Mouse (Mus musculus): Measurements from ENCODE around the gene Nrp2. TPM values are rescaled to one million over a fixed set of nuclear protein-coding genes. Genes with fewer than 3 reads are reported as not detected.
A peak's percentile ranks its signal among the peaks of the same experiment; 100 is the strongest.

The Nrp2 gene
- polyA plus RNA-seq, 1 experiment from 2014 or later, result 50.0 TPM

DNA sequence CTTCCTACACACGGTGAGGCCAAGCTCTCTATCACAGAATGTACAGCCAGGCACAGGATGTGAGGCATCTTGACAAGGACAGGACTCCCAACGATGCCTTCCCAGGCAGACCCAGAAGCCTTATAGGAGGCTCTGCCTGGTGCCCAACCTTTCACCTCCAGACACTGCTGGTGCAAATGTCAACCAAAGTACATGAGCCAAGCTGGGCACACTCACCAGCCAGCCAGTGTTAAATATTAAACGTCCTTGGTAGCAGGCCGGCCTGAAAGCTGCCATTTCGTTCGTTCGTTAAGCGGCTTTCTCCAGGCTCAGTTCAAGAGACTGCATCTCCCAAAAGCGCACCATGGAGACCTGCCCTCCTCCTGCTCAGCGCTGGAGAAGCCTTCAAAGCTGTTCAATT is 124.2 kb downstream of the Nrp2 start:
- WGBS, result 78% methylated on average over 10 of the region's 10 CpGs
- Histone ChIP-seq H3K4me1 (peaks cover 16% of the 10 kb centered on the region), H3K27ac (replicated peaks) (no peak overlapping the region), H3K4me3 (replicated peaks) (no peak overlapping the region), H3K9me3 (replicated peaks) (no peaks in the 10 kb centered on the region), H3K4me2 (replicated peaks) (no peak overlapping the region), H3K27me3 (no peaks in the 10 kb centered on the region), H3K36me3 (no peaks in the 10 kb centered on the region), H3K9ac (no peak overlapping the region)
- no peak for ATAC-seq (ENCODE audit: insufficient number of reproducible peaks, low FRiP score, low TSS enrichment, low read depth)

GRCm38 (mm10) chr1:62828156-62828555 is 125.1 kb downstream of the Nrp2 start:
- WGBS, result 57% methylated on average over 4 of the region's 4 CpGs
- H3K4me1 ChIP-seq, result peaks cover 13% of the 10 kb centered on the region
- no peak overlapping the region for H3K27ac ChIP-seq (replicated peaks)
- H3K9me3 ChIP-seq (replicated peaks), result no peaks in the 10 kb centered on the region
- no peak overlapping the region for H3K4me3 ChIP-seq (replicated peaks)
- no peak for ATAC-seq (ENCODE audit: insufficient number of reproducible peaks, low FRiP score, low TSS enrichment, low read depth)
- H3K27me3 ChIP-seq, result no peaks in the 10 kb centered on the region
- no peaks in the 10 kb centered on the region for H3K36me3 ChIP-seq
- no peak overlapping the region for H3K4me2 ChIP-seq (replicated peaks)
- H3K9ac ChIP-seq, result no peak overlapping the region

DNA sequence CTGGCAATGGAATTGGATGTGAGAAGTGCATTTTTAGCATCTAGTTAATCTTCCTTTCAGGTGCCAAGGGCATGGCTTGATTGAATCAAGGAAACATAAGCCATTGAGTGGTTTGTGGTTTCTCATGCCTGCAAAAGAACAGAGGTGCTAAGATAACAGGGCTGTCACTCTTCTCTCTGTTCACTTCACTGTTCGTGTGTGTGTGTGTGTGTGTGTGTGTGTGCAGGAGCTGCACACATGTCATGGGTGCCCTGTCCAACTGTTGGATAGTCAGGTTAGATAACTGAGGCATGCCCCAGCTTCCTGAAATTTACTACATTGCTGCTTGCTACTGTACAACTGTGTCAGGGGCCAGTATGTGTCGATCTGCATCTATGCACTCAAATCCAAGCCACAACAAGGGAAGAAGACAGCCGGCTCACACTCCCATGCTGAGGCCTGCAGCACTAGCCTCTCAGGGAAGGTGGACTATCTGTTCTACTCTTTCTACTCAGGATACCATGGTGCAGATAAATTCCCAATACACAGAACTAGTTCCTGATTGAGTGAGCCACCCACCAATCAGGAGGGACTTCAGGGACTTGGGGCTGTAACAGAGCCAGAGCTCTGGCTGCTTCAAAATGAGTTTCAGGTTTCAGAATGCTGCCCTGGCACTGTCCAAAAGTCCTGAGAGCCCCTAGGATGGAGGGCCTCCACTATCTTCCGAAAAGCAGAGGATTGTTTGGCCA is 126.8 kb downstream of the Nrp2 start:
- Histone ChIP-seq H3K4me1 (peaks cover 13% of the 10 kb centered on the region), H3K27ac (replicated peaks) (no peak overlapping the region), H3K4me2 (replicated peaks) (no peak overlapping the region), H3K36me3 (no peaks in the 10 kb centered on the region), H3K4me3 (replicated peaks) (no peak overlapping the region), H3K9me3 (replicated peaks) (no peaks in the 10 kb centered on the region), H3K27me3 (no peaks in the 10 kb centered on the region), H3K9ac (no peak overlapping the region)
- 45% methylated on average over 4 of the region's 4 CpGs for WGBS
- peak; percentile 29; the same call in 1 of the 2 replicates for ATAC-seq (ENCODE audit: insufficient number of reproducible peaks, low FRiP score, low TSS enrichment, low read depth)

DNA sequence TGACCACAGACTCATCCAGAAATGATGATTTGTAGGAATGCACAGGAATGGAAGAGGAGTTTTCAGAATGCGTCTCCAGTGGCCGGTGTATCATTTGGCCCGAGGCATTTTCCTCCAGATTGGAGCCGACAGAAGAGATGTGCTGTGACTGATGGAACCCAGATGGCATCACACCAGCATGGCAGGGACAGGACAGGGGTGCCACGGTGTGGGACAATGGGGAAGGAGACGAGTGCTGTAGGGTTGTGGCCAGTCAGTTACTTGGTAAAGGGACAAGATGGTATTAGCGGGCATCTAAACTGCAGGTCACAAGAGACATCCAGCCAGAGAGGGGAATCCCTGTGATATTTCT is 127.3 kb downstream of the Nrp2 start:
- H3K27ac ChIP-seq (replicated peaks), result no peak overlapping the region
- H3K9me3 ChIP-seq (replicated peaks), result no peaks in the 10 kb centered on the region
- no peak overlapping the region for H3K9ac ChIP-seq
- no peak for ATAC-seq (ENCODE audit: insufficient number of reproducible peaks, low FRiP score, low TSS enrichment, low read depth)
- no peaks in the 10 kb centered on the region for H3K36me3 ChIP-seq
- H3K27me3 ChIP-seq, result no peaks in the 10 kb centered on the region
- no peak overlapping the region for H3K4me2 ChIP-seq (replicated peaks)
- H3K4me1 ChIP-seq, result peaks cover 13% of the 10 kb centered on the region
- WGBS, result 29% methylated on average over 7 of the region's 7 CpGs
- no peak overlapping the region for H3K4me3 ChIP-seq (replicated peaks)

GRCm38 (mm10) chr1:62831725-62832455 is 128.8 kb downstream of the Nrp2 start:
- no peak overlapping the region for H3K4me2 ChIP-seq (replicated peaks)
- no peak overlapping the region for H3K4me3 ChIP-seq (replicated peaks)
- peaks cover 13% of the 10 kb centered on the region for H3K4me1 ChIP-seq
- H3K27ac ChIP-seq (replicated peaks), result no peak overlapping the region
- no peaks in the 10 kb centered on the region for H3K9me3 ChIP-seq (replicated peaks)
- no peak overlapping the region for H3K9ac ChIP-seq
- no peaks in the 10 kb centered on the region for H3K36me3 ChIP-seq
- ATAC-seq (ENCODE audit: insufficient number of reproducible peaks, low FRiP score, low TSS enrichment, low read depth), result no peak
- WGBS, result 64% methylated on average over 6 of the region's 6 CpGs
- no peaks in the 10 kb centered on the region for H3K27me3 ChIP-seq

DNA sequence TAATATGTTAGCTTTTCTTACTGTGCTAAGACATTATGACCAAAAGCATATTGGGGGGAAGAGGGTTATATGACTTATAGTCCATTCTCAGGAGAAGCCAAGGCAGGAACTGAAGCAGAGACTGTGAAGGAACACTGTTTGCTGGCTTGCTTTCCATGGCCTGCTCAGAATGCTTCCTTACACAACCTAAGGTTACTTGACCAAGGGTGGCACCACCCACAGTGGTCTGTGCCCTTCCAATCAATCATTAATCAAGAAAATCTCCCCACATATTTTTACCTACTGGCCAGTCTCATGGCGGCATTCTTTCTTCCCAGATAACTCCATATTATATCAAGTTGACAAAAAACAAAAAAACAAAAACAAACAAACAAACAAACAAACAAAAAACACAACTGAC is 130.3 kb downstream of the Nrp2 start:
- ATAC-seq (ENCODE audit: insufficient number of reproducible peaks, low FRiP score, low TSS enrichment, low read depth), result no peak
- 93% methylated on average over 1 of the region's 1 CpGs for WGBS
- H3K4me1 ChIP-seq, result peaks cover 9% of the 10 kb centered on the region

GRCm38 (mm10) chr1:62834443-62835185 is 131.5 kb downstream of the Nrp2 start:
- Histone ChIP-seq H3K4me1 (peaks cover 9% of the 10 kb centered on the region), H3K4me3 (replicated peaks) (no peak overlapping the region), H3K9ac (no peak overlapping the region), H3K27me3 (no peaks in the 10 kb centered on the region), H3K36me3 (no peaks in the 10 kb centered on the region), H3K4me2 (replicated peaks) (no peak overlapping the region), H3K9me3 (replicated peaks) (no peaks in the 10 kb centered on the region), H3K27ac (replicated peaks) (no peak overlapping the region)
- no peak for ATAC-seq (ENCODE audit: insufficient number of reproducible peaks, low FRiP score, low TSS enrichment, low read depth)
- WGBS, result 73% methylated on average over 1 of the region's 1 CpGs

More for the DNA sequence above, 130.3 kb downstream of the Nrp2 start:
- Histone ChIP-seq H3K9me3 (replicated peaks) (no peaks in the 10 kb centered on the region), H3K27me3 (no peaks in the 10 kb centered on the region), H3K9ac (no peak overlapping the region), H3K4me3 (replicated peaks) (no peak overlapping the region), H3K4me2 (replicated peaks) (no peak overlapping the region), H3K27ac (replicated peaks) (no peak overlapping the region), H3K36me3 (no peaks in the 10 kb centered on the region)

- Histone ChIP-seq H3K4me3 (replicated peaks) (no peak overlapping the region), H3K4me1 (no peaks in the 10 kb centered on the region), H3K9me3 (replicated peaks) (no peaks in the 10 kb centered on the region), H3K9ac (no peak overlapping the region), H3K36me3 (no peaks in the 10 kb centered on the region), H3K27me3 (no peaks in the 10 kb centered on the region), H3K27ac (replicated peaks) (no peak overlapping the region), H3K4me2 (replicated peaks) (no peak overlapping the region)
- 82% methylated on average over 3 of the region's 3 CpGs for WGBS
- ATAC-seq (ENCODE audit: insufficient number of reproducible peaks, low FRiP score, low TSS enrichment, low read depth), result no peak
These were observed 135.0 kb downstream of the Nrp2 start for GRCm38 (mm10) chr1:62838083-62838482.

DNA sequence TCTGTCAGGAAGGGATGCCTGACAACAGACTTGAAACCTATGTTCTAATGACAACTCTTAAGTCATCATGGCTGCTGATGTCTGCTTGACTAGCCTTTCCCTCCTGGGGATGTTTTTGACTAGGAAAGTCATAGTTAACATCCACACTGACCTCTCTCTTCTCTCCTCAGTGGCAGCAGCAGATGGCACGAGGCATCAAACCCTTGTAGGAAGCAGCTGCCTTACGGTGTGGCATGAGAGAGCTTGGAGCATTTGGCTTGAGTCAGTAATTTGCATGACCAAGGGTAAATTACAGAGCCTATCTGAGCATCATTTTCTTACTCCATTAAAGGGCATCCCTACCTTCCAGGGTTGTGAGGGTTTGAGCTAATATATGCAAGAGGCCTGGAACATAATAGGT is 135.5 kb downstream of the Nrp2 start:
- no peak overlapping the region for H3K4me2 ChIP-seq (replicated peaks)
- H3K27me3 ChIP-seq, result no peaks in the 10 kb centered on the region
- H3K36me3 ChIP-seq, result no peaks in the 10 kb centered on the region
- H3K27ac ChIP-seq (replicated peaks), result no peak overlapping the region
- WGBS, result 60% methylated on average over 2 of the region's 2 CpGs
- H3K4me3 ChIP-seq (replicated peaks), result no peak overlapping the region
- no peaks in the 10 kb centered on the region for H3K4me1 ChIP-seq
- no peak overlapping the region for H3K9ac ChIP-seq
- no peaks in the 10 kb centered on the region for H3K9me3 ChIP-seq (replicated peaks)
- ATAC-seq (ENCODE audit: insufficient number of reproducible peaks, low FRiP score, low TSS enrichment, low read depth), result no peak

DNA sequence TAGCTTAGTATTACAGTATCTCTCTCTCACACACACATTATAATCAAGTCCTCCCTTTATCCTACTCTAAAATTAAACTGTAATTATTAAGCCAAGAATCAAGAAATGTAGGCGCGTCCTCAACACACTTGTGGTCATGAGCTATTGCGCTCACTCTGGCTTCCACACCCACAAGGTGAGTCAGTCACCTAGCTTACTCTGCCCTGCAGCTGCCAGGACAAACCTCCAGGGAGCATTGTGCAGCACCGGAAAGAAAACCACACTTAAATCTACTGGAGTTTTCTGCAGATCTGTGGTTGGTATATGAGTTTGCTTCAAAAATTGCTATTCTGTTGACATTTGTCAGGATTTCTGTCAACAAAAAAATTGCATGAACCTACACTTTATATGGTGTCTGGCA is 140.1 kb downstream of the Nrp2 start:
- Histone ChIP-seq H3K9me3 (replicated peaks) (no peaks in the 10 kb centered on the region), H3K27me3 (no peaks in the 10 kb centered on the region), H3K4me1 (no peaks in the 10 kb centered on the region), H3K4me3 (replicated peaks) (no peak overlapping the region), H3K27ac (replicated peaks) (no peak overlapping the region), H3K9ac (no peak overlapping the region), H3K4me2 (replicated peaks) (no peak overlapping the region), H3K36me3 (no peaks in the 10 kb centered on the region)
- 76% methylated on average over 4 of the region's 4 CpGs for WGBS
- no peak for ATAC-seq (ENCODE audit: insufficient number of reproducible peaks, low FRiP score, low TSS enrichment, low read depth)

Data from embryonic facial prominence, embryonic 15.5 days (tissue).